Mouse (Mus musculus) right cerebral cortex, postnatal 4 days (tissue): ENCODE measurements at regions not wholly inside any gene's neighbourhood (a gene's known extent, or its start where the extent isn't known, plus 50 kb on each side); places are given as distances from the start of the nearest gene placed in this dataset.

Experiments
- DNase-seq: peaks from one replicate; pipeline ENCODE4 v3.0.0-alpha.2; 2022

GRCm38 (mm10) chr5:82472146-82472545 lies 882.8 kb downstream of the Tecrl start:
- DNase-seq = no peak

DNA sequence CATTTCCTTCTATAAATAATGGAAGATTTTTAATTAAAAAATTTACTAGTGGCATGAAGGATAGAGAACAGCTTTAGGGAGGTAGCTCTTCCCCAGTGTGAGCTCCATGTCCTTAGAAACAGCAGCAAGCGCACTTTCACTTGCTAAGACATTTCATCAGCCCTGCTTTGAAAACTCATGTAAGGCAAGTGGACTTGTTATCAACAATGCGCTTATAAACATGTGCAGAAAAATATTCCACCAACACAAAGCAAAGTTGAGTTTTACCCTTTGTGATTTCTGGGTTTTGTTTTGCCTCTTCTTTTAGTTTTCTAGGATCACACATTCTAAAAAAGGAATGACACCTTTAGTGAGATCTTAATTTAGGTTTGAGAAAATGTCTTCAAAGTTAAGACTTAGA lies 890.7 kb downstream of the Tecrl start:
- no peak for DNase-seq

DNA sequence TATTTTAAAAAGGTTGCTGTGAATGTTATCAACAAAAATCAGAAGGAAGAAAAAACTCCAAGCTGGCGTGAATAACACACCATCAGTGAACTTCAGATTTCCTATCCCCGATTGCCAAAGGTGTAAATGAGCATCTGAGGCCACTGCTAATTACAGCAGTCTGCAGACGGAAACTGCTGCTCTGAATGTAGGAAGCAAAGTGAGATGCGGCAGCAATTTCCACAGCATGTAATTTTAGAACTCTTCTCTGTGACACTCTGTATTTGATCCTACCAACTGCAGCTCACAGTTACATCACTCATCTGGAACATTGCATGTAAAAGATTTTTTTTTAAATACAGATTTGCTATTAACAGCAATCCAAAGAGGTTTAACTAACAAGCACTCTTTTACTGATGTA lies 913.7 kb downstream of the Tecrl start:
- DNase-seq = no peak

DNA sequence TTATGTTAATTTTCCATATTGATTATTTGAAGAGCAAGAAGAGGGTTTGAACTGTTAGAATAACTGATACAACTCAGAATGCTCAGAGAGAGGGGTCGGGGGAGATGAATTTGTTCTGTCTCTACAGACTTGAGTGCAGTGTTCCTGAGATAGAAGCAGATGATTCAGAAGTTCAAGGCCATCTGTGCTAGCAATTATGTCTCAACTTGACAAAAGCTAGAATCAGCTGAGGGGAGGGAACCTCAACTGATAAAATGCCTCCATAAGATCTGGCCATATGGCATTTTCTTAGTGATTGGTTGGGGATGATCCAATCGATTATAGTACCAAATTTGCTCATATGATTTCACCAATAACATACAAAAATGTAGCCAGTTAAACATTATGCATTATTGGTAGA lies 914.9 kb downstream of the Tecrl start:
- DNase-seq = no peak

DNA sequence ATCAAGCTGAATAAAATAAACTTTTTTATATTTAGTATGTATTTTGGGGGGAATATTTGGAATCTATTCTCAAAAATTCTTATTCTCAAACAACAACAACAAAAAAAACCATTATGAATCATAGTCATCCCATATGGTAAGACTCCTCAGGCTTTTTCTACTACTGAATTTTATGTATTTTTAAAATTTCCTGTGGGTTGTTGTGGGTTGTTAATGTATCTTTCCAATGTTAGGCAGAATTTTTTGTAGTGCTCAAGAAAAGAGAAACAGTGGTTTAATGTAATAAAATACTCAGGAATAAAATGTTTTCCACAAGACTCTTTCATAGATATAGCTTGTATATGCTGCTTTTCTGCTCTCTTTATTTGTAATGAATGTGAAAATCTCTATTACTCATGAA lies 934.6 kb downstream of the Tecrl start:
- no peak for DNase-seq

DNA sequence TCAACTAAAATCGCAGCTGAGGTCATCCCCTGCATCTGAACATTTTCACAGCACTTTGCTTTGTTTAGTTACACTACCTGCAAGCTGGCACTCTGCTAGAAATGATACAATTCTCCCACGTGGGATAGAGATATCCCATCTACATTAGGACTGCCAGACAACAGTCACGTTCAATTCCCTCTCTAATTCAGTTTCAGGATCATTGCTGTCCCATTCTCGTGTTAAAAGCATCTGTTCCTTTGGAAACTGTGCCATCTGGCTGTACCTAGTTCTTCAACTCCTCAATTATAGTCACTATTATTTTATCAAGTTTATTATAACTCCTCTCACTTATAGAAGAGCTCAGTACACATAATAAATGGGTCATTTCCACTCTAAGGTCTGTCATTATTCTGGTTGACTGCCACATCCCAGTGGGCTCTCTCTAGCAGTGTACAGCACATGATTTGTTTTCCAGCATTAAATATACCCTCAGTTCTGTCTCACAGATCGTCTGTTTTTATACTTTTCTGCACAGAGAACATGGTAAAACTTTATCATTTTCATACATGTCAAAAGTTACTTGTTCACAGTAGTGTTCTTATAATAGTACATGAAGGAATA lies 958.3 kb downstream of the Tecrl start:
- DNase-seq = no peak

DNA sequence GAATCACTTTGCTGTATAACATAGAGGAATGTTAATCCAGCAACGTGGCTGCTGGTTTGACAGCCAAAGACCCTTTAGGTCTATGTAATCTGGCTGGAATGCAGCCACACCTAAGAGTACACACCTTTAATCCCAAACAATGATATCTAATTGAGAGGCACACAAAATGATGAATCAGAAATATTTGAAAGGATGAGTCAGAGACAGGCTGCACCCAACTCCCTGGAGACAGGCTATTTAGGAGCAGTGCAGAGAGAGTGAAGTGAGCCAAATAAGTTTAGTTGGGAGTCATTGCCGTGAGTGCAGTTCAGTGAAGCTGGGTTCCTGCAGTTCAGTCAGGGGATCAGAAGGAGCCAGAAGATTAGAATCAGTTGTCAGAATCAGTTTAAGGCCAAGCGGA lies 993.4 kb downstream of the Tecrl start:
- no peak for DNase-seq

DNA sequence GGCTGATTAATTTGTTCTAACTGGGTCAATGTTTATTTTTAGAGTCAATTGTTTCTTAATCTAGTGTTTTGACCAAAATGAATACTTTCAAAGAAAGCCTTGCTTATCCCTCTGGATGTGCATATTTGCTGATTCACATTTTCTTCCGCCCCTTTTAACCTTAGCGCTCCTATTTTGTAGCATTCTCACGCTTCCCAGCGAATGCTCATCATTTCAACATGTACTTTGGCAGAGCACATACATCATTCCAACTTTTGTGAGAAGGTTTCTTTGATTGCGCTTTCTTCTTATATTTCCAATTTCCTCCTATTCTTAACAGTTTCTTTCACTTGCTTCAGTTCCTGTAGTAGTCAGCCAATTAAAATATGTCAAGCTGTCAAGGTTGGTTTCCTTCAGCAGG lies 998.7 kb downstream of the Tecrl start:
- no peak for DNase-seq

DNA sequence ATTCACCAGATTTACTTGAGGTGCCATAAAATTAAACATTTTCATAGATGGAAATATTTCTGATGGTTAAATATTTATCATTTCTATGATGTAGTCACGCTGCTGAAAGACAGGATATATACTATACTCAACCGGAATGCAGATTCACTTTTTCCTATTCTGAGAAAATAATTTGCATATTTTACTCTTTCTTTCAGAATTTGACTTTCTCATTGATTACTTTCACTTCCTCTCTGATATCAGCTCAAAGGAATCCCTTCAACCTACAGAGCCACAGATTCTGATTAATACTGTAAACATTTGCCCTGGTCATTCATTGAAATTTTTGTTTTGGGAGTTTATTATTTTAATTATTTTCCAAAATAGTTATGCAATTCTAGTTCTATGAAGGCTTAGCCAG lies 1003.9 kb downstream of the Tecrl start:
- no peak for DNase-seq

- peak; percentile 51 for DNase-seq
Measured at GRCm38 (mm10) chr5:82346672-82347071, 1008.3 kb downstream of the Tecrl start.

- no peak for DNase-seq
Measured at GRCm38 (mm10) chr5:82324354-82324753, 1030.6 kb downstream of the Tecrl start.

- no peak for DNase-seq
Measured at GRCm38 (mm10) chr5:82319709-82320333, 1035.2 kb downstream of the Tecrl start.

DNA sequence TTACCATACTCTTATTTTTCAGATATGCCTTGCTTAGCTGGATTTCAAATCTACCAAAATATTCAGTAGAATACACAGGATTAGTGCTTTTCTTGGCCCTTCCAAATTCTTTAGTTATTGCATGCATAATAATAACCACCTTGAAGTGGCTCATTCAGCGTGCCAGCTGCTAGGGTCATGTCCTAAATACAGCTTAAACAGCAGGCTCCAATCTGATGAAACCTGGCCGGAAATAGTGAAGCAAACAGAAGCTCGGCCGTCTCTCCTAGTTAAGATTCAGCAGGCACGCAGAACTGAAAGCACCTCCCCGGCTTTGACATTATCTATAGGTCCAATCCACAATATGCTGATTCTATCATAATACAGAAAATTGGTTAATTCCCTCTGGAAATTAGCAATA lies 1042.9 kb downstream of the Tecrl start:
- no peak for DNase-seq

- no peak for DNase-seq
Measured at GRCm38 (mm10) chr5:82288069-82288845, 1066.7 kb downstream of the Tecrl start.

- DNase-seq = no peak
Measured at GRCm38 (mm10) chr5:82253356-82254104, 1101.5 kb downstream of the Tecrl start.

GRCm38 (mm10) chr5:82226329-82226728 lies 1128.7 kb downstream of the Tecrl start:
- no peak for DNase-seq

GRCm38 (mm10) chr5:82223622-82224021 lies 1131.4 kb downstream of the Tecrl start:
- DNase-seq = no peak

GRCm38 (mm10) chr5:82203606-82204005 lies 1151.4 kb downstream of the Tecrl start:
- no peak for DNase-seq
